Mouse (Mus musculus) megakaryocyte, embryonic 14.5 days (primary cell): ENCODE measurements around the gene Slc27a2.

ENCODE experiments used
- FLI1 ChIP-seq: IDR thresholded peaks from 2 replicates; pipeline ENCODE4 v1.6.1; 2012; ENCODE audit warnings: low read length, inconsistent platforms, mixed read lengths
- GATA1 ChIP-seq: IDR thresholded peaks from 3 replicates; pipeline ENCODE4 v1.6.1; 2012; ENCODE audit warnings: mixed read lengths, low read length, inconsistent platforms, borderline replicate concordance

GRCm38 (mm10) chr2:126623138-126623537 is 70.9 kb downstream of the Slc27a2 start:
- TF ChIP-seq GATA1 = no peak
- no peak for TF ChIP-seq FLI1
